ENCODE assay signal across 7 mouse cellular contexts in the genomic region with DNA sequence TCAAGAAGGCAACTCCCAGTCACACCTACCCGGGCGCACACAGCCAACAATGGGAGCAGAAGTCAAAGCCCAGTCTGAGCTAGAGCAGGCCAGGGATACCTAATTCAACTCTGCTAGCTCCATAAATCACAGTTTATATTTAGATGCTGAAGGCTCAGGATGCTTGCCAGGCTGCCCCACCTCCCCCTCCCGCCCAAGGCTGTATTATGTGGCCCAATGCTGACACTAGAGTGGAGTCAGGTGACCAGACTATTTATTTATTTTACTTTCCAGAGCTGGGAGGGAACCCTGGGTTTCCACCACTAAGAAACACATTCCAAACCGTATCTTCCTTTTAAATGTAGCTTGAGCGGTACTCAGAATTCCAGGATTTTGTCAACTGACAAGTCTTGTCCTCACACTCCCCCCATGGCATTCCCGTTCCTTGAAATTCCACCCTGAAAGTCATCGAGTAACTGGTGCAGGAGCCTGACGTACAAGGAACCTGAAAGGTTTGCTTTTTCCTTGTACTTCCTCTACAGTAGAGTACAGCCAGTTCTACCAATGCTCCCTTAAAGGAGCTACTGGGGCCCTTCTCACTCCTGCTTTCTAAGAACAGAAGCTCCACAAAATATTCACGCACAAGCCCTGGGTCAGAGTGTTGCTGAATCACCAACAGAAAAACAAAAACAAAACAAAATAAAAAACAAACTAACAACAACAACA. TPM values are rescaled to one million over a fixed set of nuclear protein-coding genes. Genes with fewer than 3 reads are reported as not detected.
A peak's percentile ranks its signal among the peaks of the same experiment; 100 is the strongest.
DNase-seq lines count a peak whose midpoint lies in the region; ATAC-seq lines count a peak whose summit lies in the region.

No protein-coding gene starts in this region.

- DNase-seq in adrenal gland, postnatal 25 days: peak; percentile 52
- DNase-seq in gastrocnemius, adult 8-10 months (ENCODE audit: low spot score in 2 of 2): peak; percentile 47 to 73
- DNase-seq in kidney, adult 9 months: peak; percentile 74
- peak; percentile 41 for DNase-seq in mesoderm, embryonic 11.5 days (ENCODE audit: low read depth, low spot score)
- no peak for DNase-seq in B cell, adult 2 months
- no peak for DNase-seq in left cerebral cortex, postnatal 25 days (ENCODE audit: low spot score in 2 of 2)

- intact Hi-C loops in left cerebral cortex, postnatal 25 days (cut with DNase I): no loop called here

- no peak for ATAC-seq in activated CD4-positive, CD25-positive, alpha-beta regulatory T cell, adult 4 months

RNA-seq across cellular contexts. Expression of gene Ccar1, which starts 51.9 kb away (rescaled TPM):
- total RNA-seq in adrenal gland, postnatal 25 days (2021): 65.3 and 69.8 TPM in 2 replicates
- total RNA-seq in gastrocnemius, adult 8-10 months (2022): 10 to 100 TPM; 18.3 to 22.5 (median 21.9) TPM
- 100 to 1,000 TPM; 111 to 132 TPM for polyA plus RNA-seq in activated CD4-positive, CD25-positive, alpha-beta regulatory T cell, adult 4 months (2017; shearing (Covaris generic))
- total RNA-seq in left cerebral cortex, postnatal 25 days (2021): 10 to 100 TPM; 53.5 to 55.1 TPM

Comparison
In these comparisons a context has a peak if more than half of its experiments do, and no peak if none do; other contexts are left out.
1. DNase-seq: peak in adrenal gland, postnatal 25 days (single experiment), gastrocnemius, adult 8-10 months (2 of 2), kidney, adult 9 months (single experiment) and mesoderm, embryonic 11.5 days (single experiment); none in B cell, adult 2 months (0 of 2) and left cerebral cortex, postnatal 25 days (0 of 2).